Mouse (Mus musculus) embryonic fibroblast, embryonic 13.5 days (primary cell): ENCODE data around the gene Prdx6.

Source experiments
- CTCF ChIP-seq: IDR thresholded peaks from 2 replicates; pipeline ENCODE4 v1.5.1; 2011; ENCODE audit warnings: mild to moderate bottlenecking, control low read depth, low read length, moderate library complexity, borderline replicate concordance; ENCODE audit not compliant: insufficient read depth
- POLR2A ChIP-seq: IDR thresholded peaks from 2 replicates; pipeline ENCODE4 v1.6.1; 2011; ENCODE audit warnings: low read depth, mild to moderate bottlenecking, control low read depth, low read length, moderate library complexity

DNA sequence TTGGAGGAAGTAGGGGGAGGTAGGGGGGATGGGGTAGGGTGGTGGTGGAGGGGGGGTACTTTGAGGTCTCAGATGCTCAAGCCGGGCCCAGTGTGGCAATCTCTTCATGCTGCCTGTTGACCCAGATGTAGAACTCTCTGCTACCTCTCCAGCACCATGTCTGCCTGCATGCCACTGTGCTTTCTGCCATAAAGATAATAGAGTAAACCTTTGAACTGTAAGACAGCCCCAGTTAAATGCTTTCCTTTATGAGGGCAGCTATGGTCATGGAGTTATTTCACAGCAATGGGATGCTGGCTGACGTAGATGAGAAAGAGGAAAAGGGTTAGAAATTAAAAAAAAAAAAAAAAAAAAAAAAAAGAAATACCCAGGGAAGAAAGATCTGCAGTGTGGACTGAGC, 11.5 kb upstream of the Prdx6 start:
- no peak for TF ChIP-seq POLR2A
- no peak for TF ChIP-seq CTCF
